Mouse (Mus musculus) kidney, postnatal 36 days (tissue): ENCODE data around the gene Ubtd2.

ENCODE experiments used
- DNase-seq, 2 experiments: peaks; one replicate each; pipeline ENCODE4 v3.0.0; 2021 to 2022; ENCODE audit warnings: mixed read lengths in 2 of 2

Gene Ubtd2

DNA sequence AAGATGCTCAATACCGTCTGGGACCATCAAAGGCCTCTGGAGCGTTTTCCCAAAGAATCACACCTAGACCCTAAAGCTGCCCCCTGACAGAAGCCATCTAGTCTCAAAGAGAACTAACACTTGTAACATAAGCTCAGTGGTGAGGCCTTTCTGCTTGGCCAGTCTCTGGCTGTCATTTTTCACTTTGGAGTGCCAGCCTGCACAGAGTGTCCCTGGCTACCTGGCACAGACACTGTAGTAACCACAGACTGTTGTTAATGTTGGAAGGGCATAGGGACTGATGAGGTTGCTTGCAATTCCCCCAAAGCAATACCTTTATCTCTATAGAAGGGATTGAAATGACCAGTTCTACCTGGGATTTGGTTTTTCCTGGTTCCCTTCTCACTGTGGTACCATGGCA, 66.1 kb downstream of the Ubtd2 start:
- no peak for DNase-seq

DNA sequence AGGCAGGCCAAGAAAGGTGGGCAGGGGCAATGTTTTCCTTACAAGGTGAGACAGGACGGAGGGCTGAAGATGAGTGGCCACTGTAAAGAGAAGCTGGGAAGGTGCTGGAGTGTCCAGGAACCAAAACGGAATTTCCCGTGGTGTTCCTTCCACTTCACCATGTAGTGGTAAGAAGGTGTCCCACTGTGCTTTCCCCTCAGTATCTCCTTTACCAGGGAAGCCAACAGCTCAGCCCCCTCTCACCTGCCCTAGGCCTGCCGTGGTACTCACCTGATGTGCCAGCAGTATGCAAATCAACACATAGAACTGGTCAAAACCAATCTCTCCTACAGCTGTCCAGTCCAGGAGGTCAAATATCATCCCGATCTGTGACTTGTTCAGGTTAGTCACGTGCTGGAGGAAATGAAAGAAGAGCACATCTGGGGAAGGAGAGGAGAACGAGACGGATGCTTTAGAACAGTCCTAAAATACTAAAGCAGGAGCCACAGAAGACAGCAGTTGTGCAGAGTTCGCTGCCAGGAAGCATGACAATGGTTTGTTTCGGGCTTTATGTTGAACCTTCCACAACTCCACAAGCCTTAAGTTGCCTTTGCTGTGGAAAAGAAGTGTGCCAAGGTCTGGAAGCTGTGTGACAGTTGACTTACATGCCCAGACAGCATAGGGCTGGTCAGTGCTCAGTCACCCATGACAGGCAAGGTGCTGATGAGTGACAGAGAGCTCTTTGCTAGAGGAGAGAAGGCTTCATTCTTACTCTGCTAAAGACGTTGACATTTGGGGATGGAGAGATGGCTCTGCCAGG, 69.2 kb downstream of the Ubtd2 start:
- DNase-seq, result no peak

DNA sequence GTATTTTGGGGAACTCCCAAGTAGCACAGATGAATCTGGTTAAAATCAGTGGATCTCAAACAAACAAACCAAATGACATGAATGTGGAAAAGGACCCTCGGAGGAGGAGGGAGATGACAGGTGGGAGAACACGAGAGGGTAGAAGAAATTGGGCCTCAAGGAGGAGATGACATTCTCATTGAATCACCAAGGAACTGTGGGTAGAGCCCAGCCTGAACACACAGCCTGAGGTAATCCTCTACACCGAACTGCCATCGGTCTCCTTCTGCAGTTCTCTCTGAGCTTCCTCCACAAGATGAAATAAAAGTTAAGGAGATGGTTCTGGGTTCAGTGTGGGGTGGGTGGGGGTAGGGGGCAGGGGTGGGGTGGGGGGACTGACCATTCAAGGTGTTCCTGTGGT, 71.8 kb downstream of the Ubtd2 start:
- DNase-seq, result no peak

- no peak for DNase-seq
These were observed 75.0 kb downstream of the Ubtd2 start for GRCm38 (mm10) chr11:32530151-32530550.

DNA sequence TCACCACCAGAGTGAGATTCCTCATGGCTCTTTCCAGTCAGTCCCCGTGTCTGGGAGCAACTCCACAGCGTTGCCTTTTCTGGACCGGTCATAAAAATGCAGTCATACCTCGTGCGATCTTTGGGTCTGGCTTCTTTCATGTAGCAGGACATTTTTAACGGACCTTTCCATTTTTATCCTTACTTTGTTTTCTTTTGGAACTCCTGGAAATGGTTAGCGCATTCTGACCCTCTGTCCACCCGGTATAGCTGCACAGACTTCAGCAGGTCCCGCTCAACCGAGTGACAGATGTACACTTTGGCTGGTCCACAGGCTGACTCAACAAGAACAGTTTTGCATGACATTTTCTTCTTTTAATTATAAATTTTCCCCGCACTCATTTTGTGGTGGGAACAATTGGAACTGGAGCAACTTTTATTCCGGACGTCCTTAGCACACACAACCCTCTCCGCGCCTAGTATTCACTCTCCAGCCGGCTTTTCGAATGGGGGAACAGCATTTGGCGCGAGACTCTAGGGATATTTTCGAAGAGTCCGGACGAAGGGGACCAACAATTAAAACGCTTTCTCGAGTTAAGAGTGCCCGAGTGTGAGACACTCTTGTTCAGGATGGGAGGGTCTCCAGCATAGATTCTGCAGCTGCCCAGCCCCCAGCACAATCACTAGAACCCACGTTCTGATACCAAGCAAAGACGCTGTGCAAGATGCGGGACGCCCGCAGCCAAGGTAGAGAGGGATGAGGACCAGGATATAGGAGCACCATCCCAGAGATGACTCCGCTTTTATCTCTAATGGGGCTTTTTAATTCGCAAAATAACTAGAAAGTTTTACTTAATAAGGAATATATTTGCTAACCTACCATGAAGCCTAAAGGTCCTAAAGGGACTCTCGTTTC, 76.9 kb downstream of the Ubtd2 start, which contains the start of gene Efcab9:
TSS of gene Efcab9 (minus strand) at position 211 of the 894 bp plus-strand sequence.
- no peak for DNase-seq

DNA sequence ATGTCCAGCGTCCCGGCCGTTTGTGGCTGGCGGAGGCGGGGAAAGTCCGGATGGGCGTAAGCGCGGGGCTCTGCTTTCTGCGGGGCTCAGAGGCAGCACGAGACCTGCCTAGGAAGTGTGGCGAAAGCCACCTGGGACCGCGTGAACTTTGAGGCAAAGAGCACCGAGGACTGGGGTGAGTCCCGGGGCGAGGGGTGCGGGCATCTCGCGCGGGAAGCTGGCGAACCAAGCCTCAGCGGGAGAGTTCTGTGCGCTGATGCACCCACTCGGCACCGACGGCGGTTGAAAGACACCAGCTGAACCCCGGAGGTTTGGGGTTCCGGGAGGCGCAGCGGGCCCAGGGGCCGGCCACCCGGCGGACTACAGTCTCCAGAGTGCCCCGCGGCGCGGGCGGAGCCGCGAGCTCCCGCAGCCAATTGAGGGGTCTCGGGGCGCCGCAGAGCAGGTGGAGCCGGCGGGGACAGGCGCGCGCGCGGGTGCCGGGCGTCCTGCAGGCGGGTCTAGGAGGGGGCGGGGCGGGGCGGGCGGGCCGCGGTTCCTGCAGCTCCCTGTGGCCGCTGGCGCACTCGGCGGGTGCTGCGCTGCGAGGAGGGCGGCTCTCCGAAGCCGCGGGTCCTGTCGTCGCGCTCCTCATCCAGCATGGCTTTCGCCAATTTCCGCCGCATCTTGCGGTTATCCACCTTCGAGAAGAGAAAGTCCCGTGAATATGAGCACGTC, 77.8 kb downstream of the Ubtd2 start, which contains the start of gene Stk10:
TSS of gene Stk10 (plus strand) at position 541 of the 717 bp plus-strand sequence.
- peak; percentile 94 to 95 for DNase-seq

DNA sequence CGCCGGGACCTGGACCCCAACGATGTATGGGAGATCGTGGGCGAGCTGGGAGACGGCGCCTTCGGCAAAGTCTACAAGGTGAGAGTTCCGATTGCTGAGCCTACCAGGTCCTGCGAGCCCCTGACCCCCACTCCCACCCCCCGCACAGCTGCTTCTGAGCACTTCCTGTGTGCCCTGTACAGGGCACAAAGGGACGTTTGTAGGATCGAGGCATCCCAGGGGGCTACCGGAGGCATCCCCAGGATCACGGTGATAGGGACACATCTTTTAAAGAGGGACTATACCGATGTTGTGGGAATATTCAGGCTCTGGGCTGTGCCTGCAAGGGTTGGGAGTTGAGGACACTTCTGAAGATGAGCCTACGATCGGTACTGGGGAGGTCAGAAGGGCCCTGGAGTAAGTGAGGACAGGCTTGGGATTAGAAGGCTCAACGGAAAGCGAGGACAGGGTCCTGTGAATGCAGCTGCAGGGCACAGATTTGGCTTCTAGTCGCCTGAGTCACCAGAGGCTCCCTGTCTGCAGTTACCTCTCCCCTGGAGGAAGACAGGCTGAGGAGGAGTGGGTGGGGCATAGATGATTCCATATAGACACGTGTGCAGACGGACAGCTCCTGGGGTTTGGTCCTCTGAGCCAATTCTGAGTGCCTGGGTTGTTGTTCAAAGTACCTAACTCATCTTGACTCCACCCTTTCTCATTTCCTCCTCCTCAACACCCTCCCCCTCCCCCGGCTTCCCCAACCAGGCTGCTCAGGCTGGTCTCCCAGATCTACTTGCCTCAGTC, 78.5 kb downstream of the Ubtd2 start:
- peak; percentile 49 to 72 for DNase-seq

GRCm38 (mm10) chr11:32534453-32535075, 79.4 kb downstream of the Ubtd2 start:
- DNase-seq, result no peak

DNA sequence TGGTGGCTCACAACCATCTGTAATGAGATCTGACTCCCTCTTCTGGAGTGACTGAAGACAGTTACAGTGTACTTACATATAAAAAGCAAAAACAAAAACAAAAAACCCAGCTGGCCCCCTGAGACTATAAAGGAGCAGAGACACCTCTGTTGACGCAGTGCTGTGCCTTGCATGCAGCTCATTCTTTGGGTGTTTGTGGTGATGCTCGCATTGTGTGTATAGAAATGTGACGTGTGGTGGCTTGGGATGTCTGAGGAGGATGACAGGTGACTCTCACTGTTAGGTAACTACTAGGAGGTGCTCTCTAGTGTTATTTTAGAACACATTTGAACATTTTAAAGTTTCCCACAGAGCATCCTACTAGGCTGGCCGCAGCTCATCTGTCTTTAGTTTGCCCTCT, 80.5 kb downstream of the Ubtd2 start:
- no peak for DNase-seq

DNA sequence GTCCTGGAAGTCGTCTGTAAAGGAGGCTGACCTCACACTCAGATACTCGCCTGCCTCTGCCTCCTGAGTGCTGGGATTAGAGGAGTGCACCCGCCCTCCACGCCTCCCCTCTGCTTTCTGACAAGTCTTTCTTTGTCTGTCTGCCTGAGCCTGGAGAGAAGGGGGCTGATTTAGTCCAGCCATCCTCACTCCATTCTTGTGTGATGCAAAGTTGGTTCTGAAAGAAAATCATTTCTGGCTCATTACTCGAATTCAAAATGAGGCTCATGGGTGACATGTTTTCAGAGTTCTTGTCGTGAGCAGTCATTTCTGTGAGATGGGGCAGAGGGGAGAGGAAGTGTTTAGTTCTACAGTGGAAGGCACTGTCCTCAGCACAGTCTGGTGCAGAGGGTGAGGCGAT, 81.8 kb downstream of the Ubtd2 start:
- no peak for DNase-seq

GRCm38 (mm10) chr11:32538435-32538834, 83.3 kb downstream of the Ubtd2 start:
- peak; percentile 62 for DNase-seq

- no peak for DNase-seq
These were observed 83.7 kb downstream of the Ubtd2 start for GRCm38 (mm10) chr11:32538846-32539245.

DNA sequence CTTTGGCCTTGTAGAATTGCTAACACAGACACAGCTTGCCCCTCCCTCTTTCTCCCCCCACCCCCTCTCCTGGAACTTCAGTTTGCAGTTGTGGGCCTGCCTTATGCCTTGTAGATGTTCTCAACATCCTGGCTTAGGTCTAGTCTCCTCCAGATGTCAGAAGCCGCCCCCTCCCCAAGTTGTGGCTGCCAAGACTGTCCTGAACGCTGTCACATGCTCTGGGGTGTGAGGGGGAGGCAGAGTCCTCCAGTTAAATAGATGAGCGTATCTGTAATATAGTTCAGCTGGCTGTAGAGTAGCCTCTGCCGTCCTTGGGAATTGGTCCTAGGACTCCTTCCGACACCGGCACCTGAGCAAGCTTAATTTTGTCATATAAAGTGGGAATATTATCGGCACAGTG, 84.5 kb downstream of the Ubtd2 start:
- no peak for DNase-seq

DNA sequence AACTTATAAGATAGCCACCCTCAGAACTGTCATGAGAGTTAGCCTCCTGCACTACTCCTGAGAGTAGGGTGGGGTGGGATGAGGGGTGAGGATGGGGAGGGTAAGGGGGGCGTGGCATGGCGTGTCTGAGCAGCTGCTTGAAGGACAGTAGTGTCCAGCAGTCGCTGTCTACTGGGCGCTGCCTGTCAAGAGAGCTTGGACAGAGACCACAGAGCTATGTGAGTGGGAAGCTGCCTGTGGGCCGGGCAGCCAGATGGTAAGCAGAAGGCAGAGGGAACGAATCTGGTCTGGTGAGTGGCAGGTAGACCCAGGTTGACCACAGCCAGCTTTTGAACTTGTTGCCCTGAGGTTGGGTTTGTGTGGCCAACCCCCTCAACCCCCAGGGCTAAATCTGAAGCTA, 85.3 kb downstream of the Ubtd2 start:
- no peak for DNase-seq

- DNase-seq, result no peak
These were observed 87.0 kb downstream of the Ubtd2 start for GRCm38 (mm10) chr11:32542181-32542580.

- DNase-seq, result no peak
These were observed 87.7 kb downstream of the Ubtd2 start for GRCm38 (mm10) chr11:32542687-32543411.

- peak; percentile 36 to 52 for DNase-seq
These were observed 88.9 kb downstream of the Ubtd2 start for GRCm38 (mm10) chr11:32544041-32544440.

DNA sequence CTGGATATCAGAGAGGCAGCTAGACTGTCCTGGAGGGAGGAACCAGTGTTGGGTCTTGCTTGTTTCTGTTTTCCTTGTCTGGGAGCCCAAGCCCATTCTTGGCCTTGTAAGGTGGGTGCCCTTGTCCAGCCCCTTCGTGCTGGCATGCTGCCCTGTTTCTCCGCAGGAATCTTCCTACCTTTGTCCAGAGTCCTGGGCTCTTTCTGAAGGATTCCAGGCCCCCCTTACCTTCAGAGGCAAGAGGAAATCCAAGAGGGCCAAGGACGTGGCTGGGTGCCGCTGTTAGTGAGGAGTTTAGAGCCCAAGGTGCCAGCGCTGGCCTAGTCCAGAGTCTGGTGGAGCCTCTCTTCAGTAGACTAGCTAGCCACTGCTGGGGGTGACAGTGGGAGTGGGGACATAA, 89.3 kb downstream of the Ubtd2 start:
- DNase-seq, result no peak

- DNase-seq, result no peak
These were observed 90.4 kb downstream of the Ubtd2 start for GRCm38 (mm10) chr11:32545605-32546004.

DNA sequence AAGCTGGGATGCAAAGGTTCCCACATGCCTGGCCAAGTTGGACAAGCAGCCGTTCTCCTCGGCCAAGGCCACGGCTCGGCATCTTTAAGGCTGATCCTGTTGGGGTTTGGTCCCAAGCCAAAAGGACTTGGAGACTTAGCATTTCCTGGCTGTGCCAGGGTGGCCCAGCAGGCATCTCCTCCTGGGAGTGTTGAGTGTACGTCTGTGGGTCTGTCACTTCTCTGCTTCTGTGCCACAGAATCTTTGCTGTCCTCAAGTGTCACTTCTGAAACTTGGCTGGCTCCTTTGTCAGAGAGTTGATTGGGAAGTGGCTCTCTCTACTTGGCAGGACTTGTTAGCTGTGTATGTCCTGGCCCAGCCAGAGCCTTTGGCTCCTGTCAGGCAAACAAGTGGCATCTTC, 91.3 kb downstream of the Ubtd2 start:
- DNase-seq, result peak in 1 of 2 experiments; percentile 35

GRCm38 (mm10) chr11:32547391-32547947, 92.3 kb downstream of the Ubtd2 start:
- no peak for DNase-seq
